Mouse (Mus musculus) cerebellum, adult 2 months (tissue): Measurements from ENCODE around the gene Cfap43.

Source experiments
- CTCF ChIP-seq: fragments of 200-500 bp; IDR thresholded peaks from 2 replicates; pipeline ENCODE4 v1.5.1; 2011; ENCODE audit warnings: low read depth, mild to moderate bottlenecking, control low read depth, low read length, moderate library complexity, borderline replicate concordance; ENCODE audit not compliant: insufficient read depth
- POLR2A ChIP-seq: fragments of 200-500 bp; IDR thresholded peaks from 2 replicates; pipeline ENCODE4 v1.6.1; 2011; ENCODE audit warnings: low read length, control low read depth, borderline replicate concordance; ENCODE audit not compliant: insufficient read depth

DNA sequence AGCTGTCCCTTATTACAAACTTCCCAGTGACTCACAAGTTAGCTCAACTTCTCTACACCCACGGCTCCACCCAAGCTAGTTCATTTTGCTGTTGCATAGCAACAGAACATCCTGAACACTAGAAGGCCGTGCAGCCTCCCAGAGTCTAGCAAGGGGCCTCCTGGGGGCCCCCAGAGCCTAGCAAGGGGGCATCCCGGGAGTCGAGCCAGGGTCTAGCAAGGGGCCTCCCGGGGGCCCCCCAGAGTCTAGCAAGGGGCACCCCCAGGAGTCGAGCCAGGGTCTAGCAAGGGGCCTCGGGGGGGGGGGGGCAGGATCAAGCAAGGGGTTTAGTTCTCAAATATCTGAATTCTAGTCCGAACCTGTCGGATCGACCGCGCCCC lies 188.4 kb downstream of the Cfap43 start:
- TF ChIP-seq CTCF (no peak), POLR2A (no peak)
